Mouse (Mus musculus): Measurements from ENCODE around the gene Actr1a. TPM values are rescaled to one million over a fixed set of nuclear protein-coding genes. Genes with fewer than 3 reads are reported as not detected.

Gene Actr1a
- polyA plus RNA-seq, 1 experiment from 2014 or later = 100.0 TPM

GRCm38 (mm10) chr19:46328081-46329030 is 67.2 kb downstream of the Actr1a start, which contains the start of gene Fbxl15:
Gene Fbxl15, plus strand, starts transcription at chr19:46328184.
- no peak for TF ChIP-seq CTCF (IDR thresholded peaks at IDR 0.05; ENCODE audit: low read depth)
- ATAC-seq (replicated peaks; ENCODE audit: low FRiP score, low read depth) (peak; percentile 83), DNase-seq (ENCODE audit: low spot score) (peak; percentile 97)
- under 1% methylated on average over 74 of the region's 81 CpGs for WGBS
- peaks cover 19% of the 10 kb centered on the region for H3K4me1 ChIP-seq (replicated peaks; ENCODE audit: insufficient read depth, low read length)
- peaks cover 16% of the 10 kb centered on the region for H3K36me3 ChIP-seq (ENCODE audit: insufficient read depth, low read length)
- peak within 1 kb of the TSS; percentile 70 for H3K9ac ChIP-seq (ENCODE audit: low read depth, low read length)
- H3K4me2 ChIP-seq (ENCODE audit: low read length) = peak within 1 kb of the TSS; percentile 89
- peak within 1 kb of the TSS; percentile 84 for H3K27ac ChIP-seq
- H3K27me3 ChIP-seq (ENCODE audit: insufficient read depth, low read length) = peaks cover 19% of the 10 kb centered on the region
- no peaks in the 10 kb centered on the region for H3K9me3 ChIP-seq (replicated peaks; ENCODE audit: low read length)
- peak within 1 kb of the TSS; percentile 58 for H3K4me3 ChIP-seq (replicated peaks; ENCODE audit: low read depth, low read length)

GRCm38 (mm10) chr19:46327531-46328064 is 68.0 kb downstream of the Actr1a start:
- peaks cover 24% of the 10 kb centered on the region for H3K27me3 ChIP-seq (ENCODE audit: insufficient read depth, low read length)
- peaks cover 19% of the 10 kb centered on the region for H3K4me1 ChIP-seq (replicated peaks; ENCODE audit: insufficient read depth, low read length)
- no peak for TF ChIP-seq CTCF (IDR thresholded peaks at IDR 0.05; ENCODE audit: low read depth)
- peak overlapping the region; percentile 84 for H3K27ac ChIP-seq
- H3K9ac ChIP-seq (ENCODE audit: low read depth, low read length) = peak overlapping the region; percentile 70; the same call in 1 of the 2 replicates
- no peaks in the 10 kb centered on the region for H3K9me3 ChIP-seq (replicated peaks; ENCODE audit: low read length)
- peak overlapping the region; percentile 58 for H3K4me3 ChIP-seq (replicated peaks; ENCODE audit: low read depth, low read length)
- ATAC-seq (replicated peaks; ENCODE audit: low FRiP score, low read depth) (no peak), DNase-seq (ENCODE audit: low spot score) (no peak)
- 32% methylated on average over 14 of the region's 14 CpGs for WGBS
- peaks cover 16% of the 10 kb centered on the region for H3K36me3 ChIP-seq (ENCODE audit: insufficient read depth, low read length)
- peak overlapping the region; percentile 89 for H3K4me2 ChIP-seq (ENCODE audit: low read length)

MicroRNA genes within 50 kb of the gene (microRNA counts, 519-probe panel; counts per million panel counts)
- 330 counts per million, percentile 68 among the panel's probes with 10 or more counts for microRNA mmu-miR-146b

Small RNA genes within 50 kb of the gene (microRNA-seq; reads per million reads assigned to microRNA genes)
- gene Mir146b = 0.60 reads per million

Other genes starting within 250 kb of the Actr1a start
- gene Pitx3, start 247.4 kb downstream of the Actr1a start, polyA plus RNA-seq (2015; fragmentation: Nextera tagmentation; extraction: Ambion mirVana) = not detected in 2 replicates
- gene Gbf1, start 243.2 kb downstream of the Actr1a start, polyA plus RNA-seq (2015; fragmentation: Nextera tagmentation; extraction: Ambion mirVana) = 32.9 and 37.3 TPM in 2 replicates
- gene Nfkb2, start 91.4 kb downstream of the Actr1a start, polyA plus RNA-seq (2015; fragmentation: Nextera tagmentation; extraction: Ambion mirVana) = 8.7 and 8.8 TPM in 2 replicates
- gene Psd, start 68.6 kb downstream of the Actr1a start, polyA plus RNA-seq (2015; fragmentation: Nextera tagmentation; extraction: Ambion mirVana) = 2.7 and 2.9 TPM in 2 replicates
- 29.9 and 33.8 TPM in 2 replicates for gene Fbxl15, start 67.6 kb downstream of the Actr1a start, polyA plus RNA-seq (2015; fragmentation: Nextera tagmentation; extraction: Ambion mirVana)
- gene Cuedc2, start 57.0 kb downstream of the Actr1a start, polyA plus RNA-seq (2015; fragmentation: Nextera tagmentation; extraction: Ambion mirVana) = 167 and 173 TPM in 2 replicates
- gene Mfsd13a, start 54.6 kb downstream of the Actr1a start, polyA plus RNA-seq (2015; fragmentation: Nextera tagmentation; extraction: Ambion mirVana) = 12.0 and 14.0 TPM in 2 replicates
- gene 2310034G01Rik, start 45.4 kb downstream of the Actr1a start, polyA plus RNA-seq (2015; fragmentation: Nextera tagmentation; extraction: Ambion mirVana) = 3.5 and 4.0 TPM in 2 replicates
- gene Sufu, start 1.1 kb upstream of the Actr1a start, polyA plus RNA-seq (2015; fragmentation: Nextera tagmentation; extraction: Ambion mirVana) = 30.6 and 33.0 TPM in 2 replicates
- 27.8 and 30.5 TPM in 2 replicates for gene Trim8, start 106.0 kb upstream of the Actr1a start, polyA plus RNA-seq (2015; fragmentation: Nextera tagmentation; extraction: Ambion mirVana)
- 96.6 and 105 TPM in 2 replicates for gene Arl3, start 177.4 kb upstream of the Actr1a start, polyA plus RNA-seq (2015; fragmentation: Nextera tagmentation; extraction: Ambion mirVana)
- 47.1 and 50.0 TPM in 2 replicates for gene Sfxn2, start 177.6 kb upstream of the Actr1a start, polyA plus RNA-seq (2015; fragmentation: Nextera tagmentation; extraction: Ambion mirVana)
- gene Wbp1l, start 203.3 kb upstream of the Actr1a start, polyA plus RNA-seq (2015; fragmentation: Nextera tagmentation; extraction: Ambion mirVana) = 35.6 and 39.9 TPM in 2 replicates

All from kidney, postnatal 0 days (tissue).